Mouse (Mus musculus): ENCODE measurements at regions not wholly inside any gene's neighbourhood (a gene's known extent, or its start where the extent isn't known, plus 50 kb on each side); places are given as distances from the start of the nearest gene placed in this dataset.
A peak's percentile ranks its signal among the peaks of the same experiment; 100 is the strongest.

DNA sequence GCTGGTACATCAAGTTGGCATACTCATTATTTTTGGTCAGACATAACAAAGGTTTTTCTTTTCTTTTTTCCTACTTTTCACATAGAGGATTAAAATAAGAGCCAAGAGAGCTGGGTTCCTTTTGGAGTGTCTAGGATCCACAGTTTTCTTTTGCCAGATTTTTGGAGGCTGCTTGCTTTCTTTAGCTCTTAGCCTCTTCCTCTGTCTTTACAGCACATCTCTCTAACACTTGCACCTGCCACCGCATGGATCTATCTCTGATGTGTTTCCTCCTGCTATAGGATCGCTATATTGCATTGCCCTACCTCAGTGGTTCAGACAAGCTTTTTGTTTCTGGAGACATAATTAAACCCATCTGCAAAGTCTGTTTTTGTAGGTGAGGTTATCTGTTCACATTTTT lies 339.9 kb downstream of the Rpl10l start:
- no peak overlapping the region for H3K4me3 ChIP-seq (ENCODE audit: low read depth, low read length)
- no peaks in the 10 kb centered on the region for H3K27me3 ChIP-seq (ENCODE audit: insufficient read depth, low read length)
- no peak overlapping the region for H3K27ac ChIP-seq (ENCODE audit: low read depth, low read length)
- no peaks in the 10 kb centered on the region for H3K4me1 ChIP-seq (ENCODE audit: insufficient read depth)
- TF ChIP-seq CTCF (IDR thresholded peaks at IDR 0.05; ENCODE audit: low read depth) = no peak
- ATAC-seq (no peak), DNase-seq (no peak)
- no peak overlapping the region for H3K9ac ChIP-seq
- no peaks in the 10 kb centered on the region for H3K36me3 ChIP-seq (ENCODE audit: insufficient read depth)
- 84% methylated on average over 2 of the region's 2 CpGs for WGBS
- H3K4me2 ChIP-seq (ENCODE audit: low read depth) = no peak overlapping the region
- no peaks in the 10 kb centered on the region for H3K9me3 ChIP-seq (ENCODE audit: low read length)

GRCm38 (mm10) chr12:65942166-65942565 lies 342.0 kb downstream of the Rpl10l start:
- H3K27ac ChIP-seq (ENCODE audit: low read depth, low read length) = no peak overlapping the region
- peak; percentile 38; the same call in 1 of the 2 replicates for ATAC-seq
- no peak overlapping the region for H3K9ac ChIP-seq
- no peaks in the 10 kb centered on the region for H3K4me1 ChIP-seq (ENCODE audit: insufficient read depth)
- no peaks in the 10 kb centered on the region for H3K27me3 ChIP-seq (ENCODE audit: insufficient read depth, low read length)
- H3K4me3 ChIP-seq (ENCODE audit: low read depth, low read length) = no peak overlapping the region
- no peaks in the 10 kb centered on the region for H3K9me3 ChIP-seq (ENCODE audit: low read length)
- H3K4me2 ChIP-seq (ENCODE audit: low read depth) = no peak overlapping the region
- no peaks in the 10 kb centered on the region for H3K36me3 ChIP-seq (ENCODE audit: insufficient read depth)
- DNase-seq = peak; percentile 4
- TF ChIP-seq CTCF (IDR thresholded peaks at IDR 0.05; ENCODE audit: low read depth) = no peak
- WGBS = 76% methylated on average over 4 of the region's 4 CpGs

DNA sequence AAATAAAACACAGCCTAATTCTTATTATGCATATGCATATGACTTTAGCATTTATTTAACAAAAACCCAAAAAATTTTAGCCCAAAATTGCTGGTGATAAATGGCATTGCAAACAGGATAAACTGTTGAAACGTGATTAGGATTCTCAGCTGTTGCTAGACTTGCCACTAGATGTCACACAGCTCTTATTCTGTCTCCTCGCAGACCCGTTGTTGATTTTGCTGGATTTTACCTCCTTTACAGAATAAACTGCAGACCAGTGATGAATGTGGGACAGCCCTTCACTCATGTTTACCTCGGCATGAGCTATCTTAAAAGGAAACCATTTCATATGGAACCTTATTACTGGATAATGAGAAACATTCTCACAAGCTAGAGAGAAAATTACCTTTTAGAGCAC lies 352.4 kb downstream of the Rpl10l start:
- Histone ChIP-seq H3K36me3 (ENCODE audit: insufficient read depth) (no peaks in the 10 kb centered on the region), H3K4me3 (ENCODE audit: low read depth, low read length) (no peak overlapping the region), H3K27me3 (ENCODE audit: insufficient read depth, low read length) (no peaks in the 10 kb centered on the region), H3K9ac (no peak overlapping the region), H3K4me2 (ENCODE audit: low read depth) (no peak overlapping the region), H3K4me1 (ENCODE audit: insufficient read depth) (no peaks in the 10 kb centered on the region), H3K9me3 (ENCODE audit: low read length) (no peaks in the 10 kb centered on the region), H3K27ac (ENCODE audit: low read depth, low read length) (no peak overlapping the region)
- DNase-seq (peak; percentile 73), ATAC-seq (0 out of 2 replicates have a peak, but pooled peaks have one; percentile 53)
- peak; percentile 84 for TF ChIP-seq CTCF (IDR thresholded peaks at IDR 0.05; ENCODE audit: low read depth)
- WGBS = 11% methylated on average over 4 of the region's 4 CpGs

DNA sequence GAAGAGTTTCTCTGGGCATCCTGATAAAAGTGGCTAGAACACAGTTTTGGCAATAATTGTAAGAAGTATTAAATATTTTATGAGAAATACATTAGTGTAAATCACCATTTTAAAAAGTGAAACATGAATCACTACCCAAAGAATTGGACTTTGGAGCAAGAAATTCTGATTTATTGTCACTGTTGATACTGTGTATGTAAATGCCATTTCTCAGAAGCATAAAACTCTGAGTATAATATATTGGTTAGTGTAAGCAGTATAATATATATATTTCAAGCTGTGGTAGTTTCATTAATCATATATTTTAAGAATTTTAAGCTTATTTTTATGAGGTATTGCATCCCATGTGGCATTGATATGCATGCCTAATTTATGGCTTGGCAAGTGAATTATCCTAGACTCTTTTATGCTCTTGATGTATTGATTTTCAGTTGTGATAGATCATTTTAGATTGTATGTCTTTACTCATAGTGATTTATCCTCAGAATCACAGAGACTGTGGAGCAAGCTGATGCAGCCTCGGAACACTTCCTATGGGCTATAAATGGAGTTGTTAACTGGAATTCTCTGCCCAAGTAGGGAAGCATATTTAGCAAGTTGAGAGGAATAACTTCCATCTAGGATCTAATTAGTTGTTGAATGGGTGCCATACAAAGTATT lies 354.4 kb downstream of the Rpl10l start:
- H3K36me3 ChIP-seq (ENCODE audit: insufficient read depth) = no peaks in the 10 kb centered on the region
- H3K4me1 ChIP-seq (ENCODE audit: insufficient read depth) = no peaks in the 10 kb centered on the region
- no peak for ATAC-seq
- WGBS = 57% methylated on average over 1 of the region's 1 CpGs
- H3K9me3 ChIP-seq (ENCODE audit: low read length) = no peaks in the 10 kb centered on the region
- H3K27me3 ChIP-seq (ENCODE audit: insufficient read depth, low read length) = no peaks in the 10 kb centered on the region
- no peak for TF ChIP-seq CTCF (IDR thresholded peaks at IDR 0.05; ENCODE audit: low read depth)
- DNase-seq = peak; percentile 30
- no peak overlapping the region for H3K4me3 ChIP-seq (ENCODE audit: low read depth, low read length)
- no peak overlapping the region for H3K27ac ChIP-seq (ENCODE audit: low read depth, low read length)
- H3K9ac ChIP-seq = no peak overlapping the region
- no peak overlapping the region for H3K4me2 ChIP-seq (ENCODE audit: low read depth)

All from forebrain, postnatal 0 days (tissue).